Mouse (Mus musculus): ENCODE results near the gene Nudt14.

- no peak for TF ChIP-seq CTCF (IDR thresholded peaks at IDR 0.05; ENCODE audit: low read depth, low read length)
- no peak for TF ChIP-seq GATA2 (IDR thresholded peaks at IDR 0.05; ENCODE audit: borderline replicate concordance, low read depth, low read length)
- no peak for TF ChIP-seq TAL1 (conservative IDR thresholded peaks at IDR 0.05; ENCODE audit: low read depth, low read length)
- no peak for TF ChIP-seq GATA1 (IDR thresholded peaks at IDR 0.05; ENCODE audit: borderline replicate concordance, low read length)
- TF ChIP-seq POLR2AphosphoS5 (IDR thresholded peaks at IDR 0.05; ENCODE audit: insufficient replicate concordance, low read depth, low read length): no peak
Measured at GRCm38 (mm10) chr12:112928401-112929241, 13.3 kb downstream of the Nudt14 start.

Data from G1E (cell line).